14 mouse cellular contexts compared by ENCODE assay signal in genomic region chr11:53477833-53478232, GRCm38 (mm10). TPM values are rescaled to one million over a fixed set of nuclear protein-coding genes. Genes with fewer than 3 reads are reported as not detected.
DNase-seq lines count a peak whose midpoint lies in the region; ATAC-seq and TF ChIP-seq lines count a peak whose summit lies in the region.
"Had no signal": no experiment of that assay in that cellular context is flagged by ENCODE, and none has a peak within 500 bp of the region (broad histone marks: within the 10 kb centered on the region; RNA-seq: fewer than 3 reads in every experiment).

No protein-coding gene starts in this region.

- H3K27me3 ChIP-seq in intestine, embryonic 15.5 days (replicated peaks), result peaks cover 63% of the 10 kb centered on the region
- peaks cover 60% of the 10 kb centered on the region for H3K27me3 ChIP-seq in intestine, postnatal 0 days (replicated peaks; ENCODE audit: control insufficient read depth, insufficient read depth, low read length)
- peaks cover 90% of the 10 kb centered on the region for H3K27me3 ChIP-seq in E14TG2a.4 (ENCODE audit: insufficient read depth, low read length)
- peaks cover 75% of the 10 kb centered on the region for H3K27me3 ChIP-seq in liver, embryonic 12.5 days (replicated peaks)

- no peak overlapping the region for H3K9ac ChIP-seq in intestine, embryonic 15.5 days
- H3K9ac ChIP-seq in intestine, postnatal 0 days (ENCODE audit: low read depth, low read length), result no peak overlapping the region
- H3K9ac ChIP-seq in liver, embryonic 12.5 days, result no peak overlapping the region

- no peak for ATAC-seq in intestine, embryonic 15.5 days
- ATAC-seq in intestine, postnatal 0 days, result no peak
- no peak for ATAC-seq in liver, embryonic 12.5 days
- ATAC-seq: inflammation-experienced regulatory T-cells, adult 6 months had no signal

- no peak overlapping the region for H3K4me3 ChIP-seq in intestine, embryonic 15.5 days (replicated peaks)
- H3K4me3 ChIP-seq in intestine, postnatal 0 days (ENCODE audit: low read depth, low read length), result no peak overlapping the region
- peak overlapping the region; percentile 80; the same call in 1 of the 2 replicates for H3K4me3 ChIP-seq in E14TG2a.4 (replicated peaks; ENCODE audit: low read length)
- peak overlapping the region; percentile 73 for H3K4me3 ChIP-seq in liver, embryonic 12.5 days

- TF ChIP-seq CTCF in intestine, postnatal 0 days (IDR thresholded peaks at IDR 0.05; ENCODE audit: low read depth), result no peak
- no peak for TF ChIP-seq CTCF in E14TG2a.4 (conservative IDR thresholded peaks at IDR 0.05; ENCODE audit: low read length)

- H3K4me1 ChIP-seq in intestine, embryonic 15.5 days (replicated peaks), result peaks cover 19% of the 10 kb centered on the region
- no peaks in the 10 kb centered on the region for H3K4me1 ChIP-seq in intestine, postnatal 0 days (replicated peaks; ENCODE audit: control insufficient read depth, insufficient read depth, low read length)
- peaks cover 7% of the 10 kb centered on the region; the same call in 1 of the 2 replicates for H3K4me1 ChIP-seq in E14TG2a.4 (replicated peaks; ENCODE audit: low read depth, low read length)
- H3K4me1 ChIP-seq in liver, embryonic 12.5 days, result peaks cover 48% of the 10 kb centered on the region

- peak overlapping the region; percentile 86; the same call in 1 of the 2 replicates for H3K4me2 ChIP-seq in intestine, embryonic 15.5 days (replicated peaks)
- H3K4me2 ChIP-seq in intestine, postnatal 0 days (replicated peaks; ENCODE audit: low read depth), result no peak overlapping the region
- H3K4me2 ChIP-seq in liver, embryonic 12.5 days, result peak overlapping the region; percentile 88

- no peak overlapping the region for H3K27ac ChIP-seq in intestine, embryonic 15.5 days
- H3K27ac ChIP-seq in intestine, postnatal 0 days (ENCODE audit: low read depth, low read length), result no peak overlapping the region
- H3K27ac ChIP-seq in liver, embryonic 12.5 days, result no peak overlapping the region
- H3K27ac ChIP-seq: midbrain, embryonic 12.5 days had no signal

- 57% methylated on average over 7 of the region's 7 CpGs for WGBS in intestine, embryonic 15.5 days
- WGBS in intestine, postnatal 0 days, result 59% methylated on average over 7 of the region's 7 CpGs
- WGBS in liver, embryonic 12.5 days (ENCODE audit: insufficient replicate concordance), result 28% methylated on average over 7 of the region's 7 CpGs

- no peaks in the 10 kb centered on the region for H3K36me3 ChIP-seq in intestine, embryonic 15.5 days
- no peaks in the 10 kb centered on the region for H3K36me3 ChIP-seq in intestine, postnatal 0 days (ENCODE audit: control insufficient read depth, insufficient read depth)
- H3K36me3 ChIP-seq in E14TG2a.4 (ENCODE audit: insufficient read depth, low read length), result no peaks in the 10 kb centered on the region
- H3K36me3 ChIP-seq in liver, embryonic 12.5 days, result no peaks in the 10 kb centered on the region; the same call in 1 of the 2 replicates
- H3K36me3 ChIP-seq: midbrain, embryonic 12.5 days had no signal

- H3K9me3 ChIP-seq in intestine, embryonic 15.5 days, result no peaks in the 10 kb centered on the region
- no peaks in the 10 kb centered on the region for H3K9me3 ChIP-seq in intestine, postnatal 0 days (ENCODE audit: control insufficient read depth)
- H3K9me3 ChIP-seq in E14TG2a.4 (ENCODE audit: low read length), result no peaks in the 10 kb centered on the region
- H3K9me3 ChIP-seq in liver, embryonic 12.5 days (replicated peaks), result no peaks in the 10 kb centered on the region

- peak; percentile 46 for DNase-seq in embryo, embryonic 10 days (ENCODE audit: low spot score)
- no peak for DNase-seq in embryo, embryonic 9.5 days (ENCODE audit: extremely low spot score)
- no peak for DNase-seq in ovary, postnatal 14 days (ENCODE audit: low spot score)
- DNase-seq in spleen, adult 12 weeks (ENCODE audit: low spot score), result no peak
- DNase-seq: adrenal gland, adult 8-10 months; kidney, postnatal 10 days; lung, postnatal 14 days had no signal

RNA-seq across cellular contexts. Expression of gene Gm9945, which starts 2.1 kb away (rescaled TPM):
- not detected in 2 replicates for polyA plus RNA-seq in intestine, embryonic 15.5 days (2015; fragmentation: Nextera tagmentation; extraction: Ambion mirVana)
- polyA plus RNA-seq in intestine, postnatal 0 days (2015; fragmentation: Nextera tagmentation; extraction: Ambion mirVana), result not detected in 2 replicates
- 0.14 and 0.48 TPM in 2 replicates for polyA plus RNA-seq in liver, embryonic 12.5 days (2016; fragmentation: Nextera tagmentation; extraction: Ambion mirVana)
- polyA plus RNA-seq: inflammation-experienced regulatory T-cells, adult 6 months; limb, embryonic 11.5 days; midbrain, embryonic 12.5 days had no signal

RNA-seq across cellular contexts. Expression of gene Sowaha, which starts 2.2 kb away (rescaled TPM):
- 0.56 and 0.57 TPM in 2 replicates for polyA plus RNA-seq in intestine, embryonic 15.5 days (2015; fragmentation: Nextera tagmentation; extraction: Ambion mirVana)
- 1.1 and 1.5 TPM in 2 replicates for polyA plus RNA-seq in intestine, postnatal 0 days (2015; fragmentation: Nextera tagmentation; extraction: Ambion mirVana)
- polyA plus RNA-seq in liver, embryonic 12.5 days (2016; fragmentation: Nextera tagmentation; extraction: Ambion mirVana), result 9.8 and 10.1 TPM in 2 replicates
- polyA plus RNA-seq: inflammation-experienced regulatory T-cells, adult 6 months had no signal

RNA-seq across cellular contexts. Expression of gene Gm9837, which starts 7.6 kb away (rescaled TPM):
- polyA plus RNA-seq in intestine, embryonic 15.5 days (2015; fragmentation: Nextera tagmentation; extraction: Ambion mirVana), result not detected in 2 replicates
- not detected in 2 replicates for polyA plus RNA-seq in intestine, postnatal 0 days (2015; fragmentation: Nextera tagmentation; extraction: Ambion mirVana)
- polyA plus RNA-seq in liver, embryonic 12.5 days (2016; fragmentation: Nextera tagmentation; extraction: Ambion mirVana), result not detected in 2 replicates
- polyA plus RNA-seq: inflammation-experienced regulatory T-cells, adult 6 months; limb, embryonic 11.5 days; midbrain, embryonic 12.5 days had no signal

RNA-seq across cellular contexts. Expression of gene Shroom1, which starts 20.8 kb away (rescaled TPM):
- 1.3 and 1.5 TPM in 2 replicates for polyA plus RNA-seq in intestine, embryonic 15.5 days (2015; fragmentation: Nextera tagmentation; extraction: Ambion mirVana)
- 3.0 and 3.7 TPM in 2 replicates for polyA plus RNA-seq in intestine, postnatal 0 days (2015; fragmentation: Nextera tagmentation; extraction: Ambion mirVana)
- 1.9 and 2.0 TPM in 2 replicates for polyA plus RNA-seq in liver, embryonic 12.5 days (2016; fragmentation: Nextera tagmentation; extraction: Ambion mirVana)

RNA-seq across cellular contexts. Expression of gene Gm10447, which starts 20.9 kb away (rescaled TPM):
- 0.10 TPM in 1 of 2 replicates, not detected in the other for polyA plus RNA-seq in intestine, embryonic 15.5 days (2015; fragmentation: Nextera tagmentation; extraction: Ambion mirVana)
- polyA plus RNA-seq in intestine, postnatal 0 days (2015; fragmentation: Nextera tagmentation; extraction: Ambion mirVana), result 0.12 and 0.23 TPM in 2 replicates
- polyA plus RNA-seq in liver, embryonic 12.5 days (2016; fragmentation: Nextera tagmentation; extraction: Ambion mirVana), result 0.05 and 0.10 TPM in 2 replicates
- polyA plus RNA-seq: inflammation-experienced regulatory T-cells, adult 6 months; midbrain, embryonic 12.5 days had no signal

Comparison
In these comparisons a context has a peak if more than half of its experiments do, and no peak if none do; other contexts are left out.
1. H3K4me3 ChIP-seq: peak in E14TG2a.4 (single experiment) and liver, embryonic 12.5 days (single experiment); none in intestine, embryonic 15.5 days (single experiment) and intestine, postnatal 0 days (single experiment).